Mouse (Mus musculus): ENCODE results near the gene Plekho1. TPM values are rescaled to one million over a fixed set of nuclear protein-coding genes. Genes with fewer than 3 reads are reported as not detected.
"Not testable (repeated sequence)": the region's sequence is repeated elsewhere in the genome, so short reads cannot be mapped to it uniquely, and the experiment has no call there.

The Plekho1 gene
- polyA plus RNA-seq, 1 experiment, result 103 TPM

DNA sequence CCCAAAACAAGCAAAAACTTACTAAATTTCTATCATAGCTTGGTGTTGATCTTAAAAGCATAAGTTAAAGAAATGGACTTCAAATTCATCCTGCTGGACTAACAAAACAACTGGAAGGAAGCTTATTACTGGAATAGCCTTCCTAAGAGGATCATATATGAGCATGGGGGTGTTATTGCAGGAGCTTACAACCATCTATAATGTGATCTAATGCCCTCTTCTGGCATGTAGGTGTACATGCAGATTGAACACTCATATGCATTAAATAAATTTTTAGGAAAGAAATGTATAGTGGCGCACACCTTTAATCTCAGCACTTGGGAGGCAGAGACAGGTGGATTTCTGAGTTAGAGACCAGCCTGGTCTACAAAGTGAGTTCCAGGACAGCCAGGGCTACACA lies 36.0 kb downstream of the Plekho1 start:
- Histone ChIP-seq H3K27me3 (ENCODE audit: control insufficient read depth, insufficient read depth, insufficient read length) (no peaks in the 10 kb centered on the region), H3K4me3 (ENCODE audit: insufficient read depth, poor library complexity, severe bottlenecking) (no peak overlapping the region), H3K36me3 (ENCODE audit: control insufficient read depth, insufficient read depth) (no peaks in the 10 kb centered on the region), H3K79me2 (ENCODE audit: control insufficient read depth, insufficient read depth) (no peaks in the 10 kb centered on the region), H3ac (ENCODE audit: control insufficient read depth, insufficient read length, low read depth) (no peak overlapping the region), H3K79me3 (ENCODE audit: low read depth) (no peaks in the 10 kb centered on the region)
- TF ChIP-seq CEBPB (IDR thresholded peaks at IDR 0.05; ENCODE audit: low read depth), result no peak
- no peak for TF ChIP-seq MYOG (IDR thresholded peaks at IDR 0.05; ENCODE audit: control insufficient read depth, extremely low read depth, insufficient read length)

DNA sequence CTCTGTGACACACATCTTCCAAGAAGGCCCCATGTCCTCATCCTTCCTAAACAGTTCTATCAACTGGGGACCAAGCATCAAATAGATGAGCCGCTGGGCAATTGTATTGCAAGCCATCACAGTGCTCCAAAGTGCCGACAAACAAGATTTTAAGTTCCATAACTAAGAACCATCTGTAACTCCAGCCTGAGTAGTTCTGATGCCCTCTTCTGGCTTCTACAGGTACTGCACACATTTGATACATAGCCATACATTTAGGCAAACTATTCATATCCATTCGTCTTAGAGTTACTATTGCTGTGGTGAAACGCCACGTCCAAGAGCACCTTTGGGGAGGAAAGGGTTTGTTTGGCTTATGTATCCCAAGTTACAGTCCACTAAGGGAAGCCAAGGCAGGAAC lies 36.7 kb downstream of the Plekho1 start:
- Histone ChIP-seq H3K79me3 (ENCODE audit: low read depth) (no peaks in the 10 kb centered on the region), H3K4me3 (ENCODE audit: insufficient read depth, poor library complexity, severe bottlenecking) (no peak overlapping the region), H3K27me3 (ENCODE audit: control insufficient read depth, insufficient read depth, insufficient read length) (no peaks in the 10 kb centered on the region), H3ac (ENCODE audit: control insufficient read depth, insufficient read length, low read depth) (no peak overlapping the region), H3K79me2 (ENCODE audit: control insufficient read depth, insufficient read depth) (no peaks in the 10 kb centered on the region), H3K36me3 (ENCODE audit: control insufficient read depth, insufficient read depth) (no peaks in the 10 kb centered on the region)
- no peak for TF ChIP-seq FOSL1 (IDR thresholded peaks at IDR 0.05; ENCODE audit: insufficient read depth, low read length, poor library complexity, severe bottlenecking)
- TF ChIP-seq MYOG (IDR thresholded peaks at IDR 0.05; ENCODE audit: control insufficient read depth, extremely low read depth, insufficient read length), result no peak
- TF ChIP-seq CEBPB (IDR thresholded peaks at IDR 0.05; ENCODE audit: low read depth), result no peak
- TF ChIP-seq CTCF (IDR thresholded peaks at IDR 0.05; ENCODE audit: control insufficient read depth, insufficient read depth, insufficient read length), result no peak
- TF ChIP-seq MYOD1 (IDR thresholded peaks at IDR 0.05; ENCODE audit: control insufficient read depth, insufficient read length, low read depth), result no peak
- no peak for TF ChIP-seq MAX (IDR thresholded peaks at IDR 0.05)
- no peak for TF ChIP-seq USF1 (IDR thresholded peaks at IDR 0.05; ENCODE audit: low read depth)

DNA sequence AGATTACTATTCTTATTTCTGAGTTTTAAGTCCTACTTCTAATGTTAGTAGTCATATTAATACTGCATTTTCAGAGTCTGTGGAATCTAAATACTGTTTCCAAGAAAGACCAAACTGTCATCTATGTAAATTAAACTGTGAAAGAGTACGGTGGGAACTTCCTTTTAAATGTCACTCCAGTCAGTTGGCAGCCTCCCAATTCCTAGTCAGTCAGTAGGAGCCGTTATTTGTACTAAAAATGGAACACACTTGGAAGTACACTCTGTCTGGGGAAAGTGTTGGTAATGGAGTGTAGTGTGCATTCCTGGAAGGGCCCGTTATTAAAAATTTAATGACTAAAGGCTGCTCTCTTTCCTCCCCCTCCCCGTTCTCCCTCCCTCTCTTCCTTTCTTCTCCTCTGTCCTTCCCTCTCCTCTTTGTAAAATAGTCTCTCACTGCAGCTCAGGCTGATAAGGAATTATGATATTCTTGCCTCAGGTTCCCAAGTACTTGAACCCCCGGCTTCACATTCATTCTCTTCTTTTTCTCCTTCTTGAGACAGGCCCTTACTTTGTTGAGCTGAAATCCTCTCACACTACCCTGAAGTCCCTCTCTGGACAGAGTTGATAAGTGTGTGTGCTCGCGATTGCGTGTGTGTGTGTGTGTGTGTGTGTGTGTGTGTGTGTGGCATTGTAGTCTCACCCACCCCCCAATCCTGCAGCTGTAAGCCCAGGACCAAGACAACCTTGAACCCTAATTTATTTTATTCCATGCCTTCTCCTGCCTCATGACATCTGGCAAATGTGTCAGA lies 38.2 kb downstream of the Plekho1 start:
- Histone ChIP-seq H3K36me3 (ENCODE audit: control insufficient read depth, insufficient read depth) (no peaks in the 10 kb centered on the region), H3K79me2 (ENCODE audit: control insufficient read depth, insufficient read depth) (no peaks in the 10 kb centered on the region), H3K79me3 (ENCODE audit: low read depth) (no peaks in the 10 kb centered on the region), H3ac (ENCODE audit: control insufficient read depth, insufficient read length, low read depth) (no peak overlapping the region), H3K4me3 (ENCODE audit: insufficient read depth, poor library complexity, severe bottlenecking) (no peak overlapping the region), H3K27me3 (ENCODE audit: control insufficient read depth, insufficient read depth, insufficient read length) (no peaks in the 10 kb centered on the region)
- TF ChIP-seq MYOD1 (IDR thresholded peaks at IDR 0.05; ENCODE audit: control insufficient read depth, insufficient read length, low read depth) (no peak), MAX (IDR thresholded peaks at IDR 0.05) (no peak)

DNA sequence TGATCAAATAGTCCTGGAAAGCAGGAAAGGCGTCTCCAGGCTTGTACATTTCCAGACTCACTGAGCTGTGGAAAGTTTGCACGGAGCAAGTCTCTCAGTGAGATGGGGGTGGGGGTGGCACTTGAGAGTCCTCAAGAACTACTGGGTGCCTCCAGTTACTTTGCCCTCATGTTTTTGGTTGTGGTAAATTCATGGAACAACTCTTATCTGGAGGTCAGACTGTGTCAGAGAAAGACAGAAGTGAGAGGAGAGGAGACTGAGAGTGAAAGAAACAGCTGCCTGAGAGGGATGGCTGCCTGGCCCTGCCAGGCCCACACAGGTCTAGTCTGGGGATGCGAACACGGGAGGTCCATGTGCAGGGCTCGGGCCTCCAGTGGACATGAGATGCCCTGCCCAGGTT lies 40.5 kb downstream of the Plekho1 start:
- no peak overlapping the region for H3ac ChIP-seq (ENCODE audit: control insufficient read depth, insufficient read length, low read depth)
- H3K79me2 ChIP-seq (ENCODE audit: control insufficient read depth, insufficient read depth), result no peaks in the 10 kb centered on the region
- H3K36me3 ChIP-seq (ENCODE audit: control insufficient read depth, insufficient read depth), result no peaks in the 10 kb centered on the region
- no peaks in the 10 kb centered on the region for H3K79me3 ChIP-seq (ENCODE audit: low read depth)
- no peak overlapping the region for H3K4me3 ChIP-seq (ENCODE audit: insufficient read depth, poor library complexity, severe bottlenecking)
- no peaks in the 10 kb centered on the region for H3K27me3 ChIP-seq (ENCODE audit: control insufficient read depth, insufficient read depth, insufficient read length)
- no peak for TF ChIP-seq USF1 (IDR thresholded peaks at IDR 0.05; ENCODE audit: low read depth)
- TF ChIP-seq MYOG (IDR thresholded peaks at IDR 0.05; ENCODE audit: control insufficient read depth, extremely low read depth, insufficient read length), result no peak
- no peak for TF ChIP-seq FOSL1 (IDR thresholded peaks at IDR 0.05; ENCODE audit: insufficient read depth, low read length, poor library complexity, severe bottlenecking)
- no peak for TF ChIP-seq MAX (IDR thresholded peaks at IDR 0.05)
- no peak for TF ChIP-seq CTCF (IDR thresholded peaks at IDR 0.05; ENCODE audit: control insufficient read depth, insufficient read depth, insufficient read length)

DNA sequence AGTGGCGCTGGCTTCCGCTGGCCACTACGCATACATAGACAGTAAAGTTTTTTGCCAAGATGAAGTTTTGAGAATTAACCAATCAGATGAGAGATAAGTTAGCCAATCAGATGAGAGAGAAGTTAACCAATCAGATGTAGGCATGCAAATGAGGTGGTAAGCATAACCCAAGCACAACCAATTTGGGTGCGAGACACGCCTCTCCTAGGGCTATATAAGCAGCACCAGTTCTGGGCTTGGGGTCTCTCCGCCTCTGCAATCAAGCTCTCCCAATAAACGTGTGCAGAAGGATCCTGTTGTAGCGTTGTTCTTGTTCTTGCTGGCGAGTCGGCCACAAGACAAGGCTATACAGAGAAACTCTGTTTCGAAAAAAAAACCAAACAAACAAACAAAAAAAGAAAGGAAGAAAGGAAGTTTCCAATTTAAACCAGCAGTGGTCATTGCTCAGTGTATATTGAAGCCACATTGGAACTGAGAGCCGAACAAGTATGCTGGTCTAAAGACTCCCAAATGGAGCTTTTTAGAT lies 41.1 kb downstream of the Plekho1 start:
- not testable (repeated sequence) for H3K4me3 ChIP-seq (ENCODE audit: insufficient read depth, poor library complexity, severe bottlenecking); H3K36me3 ChIP-seq (ENCODE audit: control insufficient read depth, insufficient read depth); H3K79me3 ChIP-seq (ENCODE audit: low read depth); H3K79me2 ChIP-seq (ENCODE audit: control insufficient read depth, insufficient read depth); H3ac ChIP-seq (ENCODE audit: control insufficient read depth, insufficient read length, low read depth); H3K27me3 ChIP-seq (ENCODE audit: control insufficient read depth, insufficient read depth, insufficient read length)

DNA sequence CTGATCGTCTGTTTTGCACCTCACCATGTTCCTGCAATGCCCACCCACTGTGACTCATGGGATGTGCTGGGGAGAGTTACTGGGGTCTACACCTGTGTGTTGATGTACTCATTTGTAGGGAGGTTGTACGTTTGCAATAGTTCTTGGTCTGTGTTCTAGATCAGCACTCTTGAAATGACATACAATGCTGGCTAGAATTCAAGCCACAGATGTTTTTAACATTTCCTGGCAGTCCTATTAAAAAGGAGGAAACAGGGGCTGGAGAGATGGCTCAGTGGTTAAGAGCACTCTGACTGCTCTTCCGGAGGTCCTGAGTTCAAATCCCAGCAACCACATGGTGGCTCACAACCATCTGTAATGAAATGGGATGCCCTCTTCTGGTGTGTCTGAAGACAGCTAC lies 42.3 kb downstream of the Plekho1 start:
- H3ac ChIP-seq (ENCODE audit: control insufficient read depth, insufficient read length, low read depth), result no peak overlapping the region
- H3K79me2 ChIP-seq (ENCODE audit: control insufficient read depth, insufficient read depth), result no peaks in the 10 kb centered on the region
- no peaks in the 10 kb centered on the region for H3K79me3 ChIP-seq (ENCODE audit: low read depth)
- TF ChIP-seq MYOD1 (IDR thresholded peaks at IDR 0.05; ENCODE audit: control insufficient read depth, insufficient read length, low read depth), result no peak
- no peak for TF ChIP-seq USF1 (IDR thresholded peaks at IDR 0.05; ENCODE audit: low read depth)
- TF ChIP-seq CEBPB (IDR thresholded peaks at IDR 0.05; ENCODE audit: low read depth), result no peak
- TF ChIP-seq MYOG (IDR thresholded peaks at IDR 0.05; ENCODE audit: control insufficient read depth, extremely low read depth, insufficient read length), result no peak
- TF ChIP-seq FOSL1 (IDR thresholded peaks at IDR 0.05; ENCODE audit: insufficient read depth, low read length, poor library complexity, severe bottlenecking), result no peak
- no peak for TF ChIP-seq MAX (IDR thresholded peaks at IDR 0.05)
- no peak for TF ChIP-seq CTCF (IDR thresholded peaks at IDR 0.05; ENCODE audit: control insufficient read depth, insufficient read depth, insufficient read length)
- no peak overlapping the region for H3K4me3 ChIP-seq (ENCODE audit: insufficient read depth, poor library complexity, severe bottlenecking)
- H3K36me3 ChIP-seq (ENCODE audit: control insufficient read depth, insufficient read depth), result peaks cover 6% of the 10 kb centered on the region
- no peaks in the 10 kb centered on the region for H3K27me3 ChIP-seq (ENCODE audit: control insufficient read depth, insufficient read depth, insufficient read length)

All from C2C12 (cell line).